Comparison of ENCODE assay signal across 8 mouse cellular contexts in genomic region chr11:63918321-63919105, GRCm38 (mm10). TPM values are rescaled to one million over a fixed set of nuclear protein-coding genes. Genes with fewer than 3 reads are reported as not detected.
A peak's percentile ranks its signal among the peaks of the same experiment; 100 is the strongest.
DNase-seq lines count a peak whose midpoint lies in the region; ATAC-seq lines count a peak whose summit lies in the region.
"Had no signal": no experiment of that assay in that cellular context is flagged by ENCODE, and none has a peak within 500 bp of the region (broad histone marks: within the 10 kb centered on the region; RNA-seq: fewer than 3 reads in every experiment).

No protein-coding gene starts in this region.

- no peak for ATAC-seq in forebrain, embryonic 14.5 days
- ATAC-seq in midbrain, embryonic 15.5 days (replicated peaks) = no peak

- H3K27me3 ChIP-seq in embryonic facial prominence, embryonic 10.5 days (replicated peaks; ENCODE audit: low read depth, poor library complexity, severe bottlenecking) = peaks cover 90% of the 10 kb centered on the region
- H3K27me3 ChIP-seq in forebrain, embryonic 14.5 days (replicated peaks; ENCODE audit: control insufficient read depth, insufficient read depth, low read length) = peaks cover 84% of the 10 kb centered on the region
- peaks cover 29% of the 10 kb centered on the region for H3K27me3 ChIP-seq in midbrain, embryonic 15.5 days (replicated peaks)

- no peaks in the 10 kb centered on the region for H3K9me3 ChIP-seq in embryonic facial prominence, embryonic 10.5 days
- H3K9me3 ChIP-seq in forebrain, embryonic 14.5 days (replicated peaks; ENCODE audit: control insufficient read depth, low read length) = no peaks in the 10 kb centered on the region
- H3K9me3 ChIP-seq in midbrain, embryonic 15.5 days = no peaks in the 10 kb centered on the region

- H3K4me3 ChIP-seq in embryonic facial prominence, embryonic 10.5 days = peak overlapping the region; percentile 82
- H3K4me3 ChIP-seq in forebrain, embryonic 14.5 days (ENCODE audit: low read depth, low read length) = peak overlapping the region; percentile 50
- H3K4me3 ChIP-seq in midbrain, embryonic 15.5 days = peak overlapping the region; percentile 60

- H3K9ac ChIP-seq in forebrain, embryonic 14.5 days (ENCODE audit: low read length) = peak overlapping the region; percentile 50; the same call in 1 of the 2 replicates
- H3K9ac ChIP-seq in midbrain, embryonic 15.5 days = peak overlapping the region; percentile 49; the same call in 1 of the 2 replicates

- 6% methylated on average over 17 of the region's 17 CpGs for WGBS in embryonic facial prominence, embryonic 10.5 days
- WGBS in forebrain, embryonic 14.5 days = 15% methylated on average over 17 of the region's 17 CpGs
- 11% methylated on average over 17 of the region's 17 CpGs for WGBS in midbrain, embryonic 15.5 days

- DNase-seq in embryonic facial prominence, embryonic 10.5 days (ENCODE audit: low spot score) = peak; percentile 47
- no peak for DNase-seq in forebrain, embryonic 14.5 days (ENCODE audit: low spot score)
- DNase-seq in kidney, postnatal 10 days = peak; percentile 69
- DNase-seq in cerebellum, postnatal 10 days = no peak
- no peak for DNase-seq in gastrocnemius, postnatal 25 days
- DNase-seq in urinary bladder, postnatal 4 days (ENCODE audit: low spot score in 2 of 2) = no peak
- DNase-seq: adrenal gland, adult 2 months had no signal

- H3K36me3 ChIP-seq in embryonic facial prominence, embryonic 10.5 days (replicated peaks) = no peaks in the 10 kb centered on the region
- H3K36me3 ChIP-seq in forebrain, embryonic 14.5 days (ENCODE audit: control insufficient read depth, insufficient read depth, low read length) = no peaks in the 10 kb centered on the region
- H3K36me3 ChIP-seq in midbrain, embryonic 15.5 days (replicated peaks) = no peaks in the 10 kb centered on the region

- peak overlapping the region; percentile 85; the same call in 1 of the 2 replicates for H3K27ac ChIP-seq in embryonic facial prominence, embryonic 10.5 days (replicated peaks)
- no peak overlapping the region for H3K27ac ChIP-seq in forebrain, embryonic 14.5 days (ENCODE audit: low read depth, low read length)
- peak overlapping the region; percentile 61 for H3K27ac ChIP-seq in midbrain, embryonic 15.5 days

- peak overlapping the region; percentile 90 for H3K4me2 ChIP-seq in forebrain, embryonic 14.5 days (ENCODE audit: low read length)
- peak overlapping the region; percentile 89 for H3K4me2 ChIP-seq in midbrain, embryonic 15.5 days

- H3K4me1 ChIP-seq in embryonic facial prominence, embryonic 10.5 days = peaks cover 89% of the 10 kb centered on the region
- peaks cover 13% of the 10 kb centered on the region for H3K4me1 ChIP-seq in forebrain, embryonic 14.5 days (ENCODE audit: control insufficient read depth, insufficient read depth, low read length)
- peaks cover 54% of the 10 kb centered on the region for H3K4me1 ChIP-seq in midbrain, embryonic 15.5 days

RNA-seq across cellular contexts. Expression of gene Hs3st3b1, which starts 3.6 kb away (rescaled TPM):
- polyA plus RNA-seq in embryonic facial prominence, embryonic 10.5 days (2016; fragmentation: Nextera tagmentation; extraction: Ambion mirVana) = 9.5 and 11.8 TPM in 2 replicates
- polyA plus RNA-seq in forebrain, embryonic 14.5 days (2014; fragmentation: Nextera tagmentation; extraction: Ambion mirVana) = 3.3 and 3.9 TPM in 2 replicates
- polyA plus RNA-seq in midbrain, embryonic 15.5 days (2015; fragmentation: Nextera tagmentation; extraction: Ambion mirVana) = 13.0 and 14.2 TPM in 2 replicates
- total RNA-seq in gastrocnemius, postnatal 25 days (2021) = under 1 TPM; 0.49 to 0.67 TPM

Comparison
In these comparisons a context has a peak if more than half of its experiments do, and no peak if none do; other contexts are left out.
1. DNase-seq: peak in embryonic facial prominence, embryonic 10.5 days (single experiment) and kidney, postnatal 10 days (single experiment); none in forebrain, embryonic 14.5 days (single experiment), cerebellum, postnatal 10 days (0 of 2), gastrocnemius, postnatal 25 days (single experiment) and urinary bladder, postnatal 4 days (0 of 2).
2. Peak in every context shown above with its lines, with median percentiles within 50 percentile points of each other: H3K4me3 ChIP-seq.